Mouse (Mus musculus): Measurements from ENCODE around the gene Rcc1l.

Gene Rcc1l

GRCm38 (mm10) chr5:134170167-134170566 lies 6.4 kb downstream of the Rcc1l start:
- no peak for DNase-seq (ENCODE audit: low read depth)

- no peak for DNase-seq (ENCODE audit: low read depth)
These were observed 7.3 kb downstream of the Rcc1l start for GRCm38 (mm10) chr5:134169231-134169630.

- no peak for DNase-seq (ENCODE audit: low read depth)
These were observed 8.5 kb downstream of the Rcc1l start for GRCm38 (mm10) chr5:134168033-134168432.

- DNase-seq (ENCODE audit: low read depth): no peak
These were observed 9.9 kb downstream of the Rcc1l start for GRCm38 (mm10) chr5:134166642-134167041.

GRCm38 (mm10) chr5:134164688-134165087 lies 11.9 kb downstream of the Rcc1l start:
- no peak for DNase-seq (ENCODE audit: low read depth)

GRCm38 (mm10) chr5:134155916-134156466 lies 20.6 kb downstream of the Rcc1l start:
- no peak for DNase-seq (ENCODE audit: low read depth)

- no peak for DNase-seq (ENCODE audit: low read depth)
These were observed 24.7 kb downstream of the Rcc1l start for GRCm38 (mm10) chr5:134151895-134152294.

GRCm38 (mm10) chr5:134148153-134148552 lies 28.4 kb downstream of the Rcc1l start:
- DNase-seq (ENCODE audit: low read depth): no peak

GRCm38 (mm10) chr5:134147194-134147753 lies 29.3 kb downstream of the Rcc1l start:
- no peak for DNase-seq (ENCODE audit: low read depth)

- no peak for DNase-seq (ENCODE audit: low read depth)
These were observed 31.6 kb downstream of the Rcc1l start for GRCm38 (mm10) chr5:134144986-134145385.

GRCm38 (mm10) chr5:134142381-134142780 lies 34.2 kb downstream of the Rcc1l start:
- DNase-seq (ENCODE audit: low read depth): no peak

- no peak for DNase-seq (ENCODE audit: low read depth)
These were observed 35.3 kb downstream of the Rcc1l start for GRCm38 (mm10) chr5:134141236-134141635.

- no peak for DNase-seq (ENCODE audit: low read depth)
These were observed 37.1 kb downstream of the Rcc1l start for GRCm38 (mm10) chr5:134139429-134139828.

- no peak for DNase-seq (ENCODE audit: low read depth)
These were observed 38.6 kb downstream of the Rcc1l start for GRCm38 (mm10) chr5:134137933-134138332.

- DNase-seq (ENCODE audit: low read depth): no peak
These were observed 40.6 kb downstream of the Rcc1l start for GRCm38 (mm10) chr5:134136022-134136421.

- DNase-seq (ENCODE audit: low read depth): no peak
These were observed 45.0 kb downstream of the Rcc1l start for GRCm38 (mm10) chr5:134131586-134131985.

- no peak for DNase-seq (ENCODE audit: low read depth)
These were observed 50.3 kb downstream of the Rcc1l start for GRCm38 (mm10) chr5:134126232-134126631.

GRCm38 (mm10) chr5:134123846-134124245 lies 52.7 kb downstream of the Rcc1l start:
- DNase-seq (ENCODE audit: low read depth): no peak

GRCm38 (mm10) chr5:134121893-134122259 lies 54.7 kb downstream of the Rcc1l start:
- no peak for DNase-seq (ENCODE audit: low read depth)

- no peak for DNase-seq (ENCODE audit: low read depth)
These were observed 55.3 kb downstream of the Rcc1l start for GRCm38 (mm10) chr5:134121138-134121892.

- no peak for DNase-seq (ENCODE audit: low read depth)
These were observed 56.4 kb downstream of the Rcc1l start for GRCm38 (mm10) chr5:134120135-134120534.

GRCm38 (mm10) chr5:134119481-134120120 lies 57.0 kb downstream of the Rcc1l start:
- DNase-seq (ENCODE audit: low read depth): no peak

- DNase-seq (ENCODE audit: low read depth): no peak
These were observed 57.7 kb downstream of the Rcc1l start for GRCm38 (mm10) chr5:134118798-134119407.
